Mouse (Mus musculus) cerebellum, adult 9-11 months (tissue): Measurements from ENCODE around the gene Pdk2.

Source experiments
- DNase-seq: peaks from one replicate; pipeline ENCODE4 v3.0.0; 2022

Gene Pdk2

GRCm38 (mm10) chr11:94986435-94986834 is 54.7 kb downstream of the Pdk2 start:
- DNase-seq, result no peak

GRCm38 (mm10) chr11:94985822-94986221 is 55.3 kb downstream of the Pdk2 start:
- DNase-seq, result no peak

- DNase-seq, result no peak
Observed at GRCm38 (mm10) chr11:94985140-94985539, 56.0 kb downstream of the Pdk2 start.

- peak; percentile 55 for DNase-seq
Observed at GRCm38 (mm10) chr11:94979462-94980179, 61.5 kb downstream of the Pdk2 start.

- DNase-seq, result peak; percentile 98
Observed at GRCm38 (mm10) chr11:94978947-94979346, 62.2 kb downstream of the Pdk2 start.

- peak; percentile 68 for DNase-seq
Observed at GRCm38 (mm10) chr11:94978178-94978915, 62.8 kb downstream of the Pdk2 start.
